Mouse (Mus musculus) urinary bladder, adult 2 months (tissue): ENCODE results near the gene Nos2. TPM values are rescaled to one million over a fixed set of nuclear protein-coding genes. Genes with fewer than 3 reads are reported as not detected.

Experiments
- DNase-seq: peaks from one replicate; pipeline ENCODE4 v3.0.0; 2022; ENCODE audit warnings: low spot score
- polyA plus RNA-seq: library from polyadenylated mRNA; depleted of rRNA; stranded (reverse); fragments of >200 nt; gene quantifications from 2 replicates; pipeline ENCODE4 v1.2.3, GENCODE M21; 2012

Gene Nos2
- polyA plus RNA-seq, 1 experiment: 1.1 TPM

GRCm38 (mm10) chr11:78959367-78959766, 38.8 kb downstream of the Nos2 start:
- no peak for DNase-seq

GRCm38 (mm10) chr11:78959841-78960520, 39.4 kb downstream of the Nos2 start:
- no peak for DNase-seq

GRCm38 (mm10) chr11:78961221-78961620, 40.6 kb downstream of the Nos2 start:
- DNase-seq: no peak

- no peak for DNase-seq
Observed at GRCm38 (mm10) chr11:78967371-78967770, 46.8 kb downstream of the Nos2 start.

- no peak for DNase-seq
Observed at GRCm38 (mm10) chr11:78968121-78968520, 47.5 kb downstream of the Nos2 start.

GRCm38 (mm10) chr11:78971096-78971495, 50.5 kb downstream of the Nos2 start:
- no peak for DNase-seq

- DNase-seq: no peak
Observed at GRCm38 (mm10) chr11:78971746-78972145, 51.2 kb downstream of the Nos2 start.

GRCm38 (mm10) chr11:78972328-78972727, 51.7 kb downstream of the Nos2 start:
- DNase-seq: no peak

GRCm38 (mm10) chr11:78972811-78973351, 52.3 kb downstream of the Nos2 start:
- no peak for DNase-seq

GRCm38 (mm10) chr11:78973381-78974150, 53.0 kb downstream of the Nos2 start:
- peak; percentile 16 for DNase-seq

- DNase-seq: no peak
Observed at GRCm38 (mm10) chr11:78976731-78977510, 56.3 kb downstream of the Nos2 start.

GRCm38 (mm10) chr11:78978176-78979019, 57.8 kb downstream of the Nos2 start:
- DNase-seq: no peak

- no peak for DNase-seq
Observed at GRCm38 (mm10) chr11:78980083-78980634, 59.6 kb downstream of the Nos2 start.

- DNase-seq: no peak
Observed at GRCm38 (mm10) chr11:78982042-78982441, 61.5 kb downstream of the Nos2 start.

- no peak for DNase-seq
Observed at GRCm38 (mm10) chr11:78982513-78983291, 62.1 kb downstream of the Nos2 start.

GRCm38 (mm10) chr11:78983539-78983938, 63.0 kb downstream of the Nos2 start:
- DNase-seq: no peak

GRCm38 (mm10) chr11:78984483-78985177, 64.0 kb downstream of the Nos2 start, which contains the start of gene Lgals9:
Lgals9 (minus strand) TSS chr11:78984946.
- DNase-seq: no peak

GRCm38 (mm10) chr11:78985505-78985904, 64.9 kb downstream of the Nos2 start:
- no peak for DNase-seq

GRCm38 (mm10) chr11:78986311-78987002, 65.9 kb downstream of the Nos2 start:
- DNase-seq: no peak
